Mouse (Mus musculus): ENCODE data around the gene Olfr315.

GRCm38 (mm10) chr11:58801558-58802228, 28.7 kb downstream of the Olfr315 start, which contains the start of gene Fam183b:
- TF ChIP-seq CTCF (IDR thresholded peaks at IDR 0.05; ENCODE audit: insufficient read depth, low read length) (no peak), POLR2A (IDR thresholded peaks at IDR 0.05; ENCODE audit: borderline replicate concordance, extremely low read depth, low read depth, low read length) (no peak)
